In genomic region chr14:60634877-60635771, GRCm38 (mm10) we compare ENCODE assay signal across 8 mouse cellular contexts. TPM values are rescaled to one million over a fixed set of nuclear protein-coding genes. Genes with fewer than 3 reads are reported as not detected.
DNase-seq lines count a peak whose midpoint lies in the region; ATAC-seq lines count a peak whose summit lies in the region.

No protein-coding gene starts in this region.

- peaks cover 63% of the 10 kb centered on the region for H3K4me1 ChIP-seq in embryonic facial prominence, embryonic 10.5 days
- peaks cover 10% of the 10 kb centered on the region for H3K4me1 ChIP-seq in heart, embryonic 11.5 days (ENCODE audit: control insufficient read depth, insufficient read depth, low read length)
- peaks cover 45% of the 10 kb centered on the region for H3K4me1 ChIP-seq in kidney, embryonic 16.5 days (ENCODE audit: insufficient read depth, low read length)

- no peaks in the 10 kb centered on the region for H3K9me3 ChIP-seq in embryonic facial prominence, embryonic 10.5 days
- no peaks in the 10 kb centered on the region for H3K9me3 ChIP-seq in heart, embryonic 11.5 days (replicated peaks; ENCODE audit: control insufficient read depth, low read length)
- no peaks in the 10 kb centered on the region for H3K9me3 ChIP-seq in kidney, embryonic 16.5 days (ENCODE audit: low read length)

- ATAC-seq in heart, embryonic 11.5 days (replicated peaks; ENCODE audit: insufficient number of reproducible peaks, low FRiP score, low TSS enrichment) = peak; percentile 58
- peak; percentile 72 for ATAC-seq in kidney, embryonic 16.5 days (ENCODE audit: low FRiP score, low TSS enrichment)

- WGBS in embryonic facial prominence, embryonic 10.5 days = under 1% methylated on average over 45 of the region's 45 CpGs
- under 1% methylated on average over 45 of the region's 45 CpGs for WGBS in heart, embryonic 11.5 days (ENCODE audit: insufficient replicate concordance)
- WGBS in kidney, embryonic 16.5 days = under 1% methylated on average over 45 of the region's 45 CpGs

- peak; percentile 31 for DNase-seq in right cerebral cortex, postnatal 14 days
- no peak for DNase-seq in right cerebral cortex, adult 2 months (ENCODE audit: low spot score in 2 of 2)
- DNase-seq in embryonic facial prominence, embryonic 10.5 days (ENCODE audit: low spot score) = peak; percentile 75
- peak; percentile 59 for DNase-seq in lung, postnatal 36 days
- peak; percentile 47 to 50 for DNase-seq in spleen, postnatal 36 days (ENCODE audit: low spot score in 2 of 2)
- no peak for DNase-seq in urinary bladder, postnatal 25 days (ENCODE audit: low spot score)

- H3K9ac ChIP-seq in heart, embryonic 11.5 days (ENCODE audit: low read depth, low read length) = peak overlapping the region; percentile 70
- peak overlapping the region; percentile 79 for H3K9ac ChIP-seq in kidney, embryonic 16.5 days (replicated peaks; ENCODE audit: low read length)

- peak overlapping the region; percentile 90 for H3K27ac ChIP-seq in embryonic facial prominence, embryonic 10.5 days (replicated peaks)
- 0 out of 2 replicates have a peak overlapping the region, but pooled peaks have one; percentile 46 for H3K27ac ChIP-seq in heart, embryonic 11.5 days (ENCODE audit: low read depth, low read length)
- peak overlapping the region; percentile 90 for H3K27ac ChIP-seq in kidney, embryonic 16.5 days (ENCODE audit: low read length)

- H3K4me2 ChIP-seq in heart, embryonic 11.5 days = peak overlapping the region; percentile 99
- peak overlapping the region; percentile 85 for H3K4me2 ChIP-seq in kidney, embryonic 16.5 days (replicated peaks; ENCODE audit: low read depth, low read length)

- H3K36me3 ChIP-seq in embryonic facial prominence, embryonic 10.5 days (replicated peaks) = peaks cover 20% of the 10 kb centered on the region
- no peaks in the 10 kb centered on the region for H3K36me3 ChIP-seq in heart, embryonic 11.5 days (ENCODE audit: control insufficient read depth, insufficient read depth, low read length)
- no peaks in the 10 kb centered on the region; the same call in 1 of the 2 replicates for H3K36me3 ChIP-seq in kidney, embryonic 16.5 days (ENCODE audit: insufficient read depth, low read length)

- H3K4me3 ChIP-seq in embryonic facial prominence, embryonic 10.5 days = peak overlapping the region; percentile 82
- peak overlapping the region; percentile 71 for H3K4me3 ChIP-seq in heart, embryonic 11.5 days (ENCODE audit: low read depth, low read length)
- H3K4me3 ChIP-seq in kidney, embryonic 16.5 days (ENCODE audit: low read length) = peak overlapping the region; percentile 74

- H3K27me3 ChIP-seq in embryonic facial prominence, embryonic 10.5 days (replicated peaks; ENCODE audit: low read depth, poor library complexity, severe bottlenecking) = peaks cover 22% of the 10 kb centered on the region; the same call in 1 of the 2 replicates
- H3K27me3 ChIP-seq in heart, embryonic 11.5 days (ENCODE audit: control insufficient read depth, insufficient read depth, low read length) = peaks cover 6% of the 10 kb centered on the region
- H3K27me3 ChIP-seq in kidney, embryonic 16.5 days (ENCODE audit: insufficient read depth, low read length) = peaks cover 18% of the 10 kb centered on the region; the same call in 1 of the 2 replicates

RNA-seq across cellular contexts. Expression of gene Spata13, which starts 1.3 kb away (rescaled TPM):
- 28.2 and 39.6 TPM in 2 replicates for polyA plus RNA-seq in embryonic facial prominence, embryonic 10.5 days (2016; fragmentation: Nextera tagmentation; extraction: Ambion mirVana)
- polyA plus RNA-seq in heart, embryonic 11.5 days (2014; fragmentation: Nextera tagmentation; extraction: Ambion mirVana) = 16.8 and 19.6 TPM in 2 replicates
- 67.5 and 68.1 TPM in 2 replicates for polyA plus RNA-seq in kidney, embryonic 16.5 days (2015; fragmentation: Nextera tagmentation; extraction: Ambion mirVana)

Comparison
In these comparisons a context has a peak if more than half of its experiments do, and no peak if none do; other contexts are left out.
1. DNase-seq: peak in right cerebral cortex, postnatal 14 days (single experiment), embryonic facial prominence, embryonic 10.5 days (single experiment), lung, postnatal 36 days (single experiment) and spleen, postnatal 36 days (2 of 2); none in right cerebral cortex, adult 2 months (0 of 2) and urinary bladder, postnatal 25 days (single experiment).
2. Peak in every context shown above with its lines, with median percentiles within 50 percentile points of each other: H3K27ac ChIP-seq and H3K4me3 ChIP-seq.